Mouse (Mus musculus): ENCODE data around the gene Eef1a2. TPM values are rescaled to one million over a fixed set of nuclear protein-coding genes. Genes with fewer than 3 reads are reported as not detected.

The Eef1a2 gene
- polyA plus RNA-seq (2015; fragmentation: Nextera tagmentation; extraction: Ambion mirVana) = not detected in 2 replicates

DNA sequence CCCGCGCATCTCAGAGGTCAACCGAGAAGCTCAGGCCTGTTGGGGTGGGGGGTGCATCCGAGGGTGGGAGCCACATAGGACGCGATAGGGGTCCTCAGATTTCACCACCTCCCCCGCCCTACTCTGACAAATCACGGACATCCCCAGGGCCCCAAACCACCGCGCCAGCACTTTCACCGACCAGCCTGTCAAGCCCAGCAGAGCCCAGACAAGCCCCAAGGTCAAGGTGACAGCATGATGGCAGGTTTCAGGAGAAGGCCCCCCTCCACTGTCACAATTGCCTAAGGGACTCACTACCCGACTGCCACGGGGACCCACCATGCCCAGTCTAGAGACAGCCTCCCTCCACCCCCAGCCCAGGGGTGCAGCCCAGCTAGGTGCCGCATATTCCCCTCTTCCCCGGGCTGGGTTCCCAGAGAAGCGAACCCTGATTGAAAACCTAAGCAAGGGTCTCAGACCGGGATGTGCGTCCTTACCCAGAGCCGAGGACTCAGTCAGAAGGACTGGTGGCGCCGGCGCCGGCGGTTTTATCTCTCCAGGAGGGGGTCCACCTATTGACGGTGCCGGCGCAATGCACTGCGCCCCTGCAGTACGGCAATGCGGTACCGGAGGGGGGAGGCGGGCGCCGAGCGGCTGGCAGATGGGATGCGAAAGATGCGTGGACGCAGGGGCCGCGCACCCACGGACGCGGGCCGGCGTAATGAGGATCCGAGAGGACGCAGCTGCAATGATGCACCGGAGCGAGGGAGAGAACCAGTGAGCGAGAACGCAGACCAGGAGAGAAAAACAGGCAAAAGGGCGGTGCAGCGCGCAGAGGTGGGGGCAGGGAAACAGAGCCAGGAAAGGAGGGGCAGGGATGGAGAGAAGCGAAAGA is at the start of gene Eef1a2:
Gene Eef1a2 (minus strand): TSS at position 767 of the 874 bp plus-strand sequence.
- no peak for ATAC-seq (ENCODE audit: low read depth)
- no peaks in the 10 kb centered on the region for H3K9me3 ChIP-seq (replicated peaks; ENCODE audit: control insufficient read depth, low read length)
- 5% methylated on average over 55 of the region's 55 CpGs for WGBS (ENCODE audit: insufficient replicate concordance)
- H3K27me3 ChIP-seq (ENCODE audit: control insufficient read depth, insufficient read depth, low read depth, low read length) = peaks cover 21% of the 10 kb centered on the region
- no peak within 1 kb of the TSS for H3K4me3 ChIP-seq (ENCODE audit: low read depth, low read length)
- no peak within 1 kb of the TSS for H3K9ac ChIP-seq (ENCODE audit: low read depth, low read length)
- no peak within 1 kb of the TSS for H3K27ac ChIP-seq (ENCODE audit: low read length)
- no peaks in the 10 kb centered on the region for H3K4me1 ChIP-seq (ENCODE audit: control insufficient read depth, low read depth, low read length)
- H3K36me3 ChIP-seq (ENCODE audit: control insufficient read depth, insufficient read depth) = no peaks in the 10 kb centered on the region
- no peak within 1 kb of the TSS for H3K4me2 ChIP-seq (ENCODE audit: low read depth, low read length)

DNA sequence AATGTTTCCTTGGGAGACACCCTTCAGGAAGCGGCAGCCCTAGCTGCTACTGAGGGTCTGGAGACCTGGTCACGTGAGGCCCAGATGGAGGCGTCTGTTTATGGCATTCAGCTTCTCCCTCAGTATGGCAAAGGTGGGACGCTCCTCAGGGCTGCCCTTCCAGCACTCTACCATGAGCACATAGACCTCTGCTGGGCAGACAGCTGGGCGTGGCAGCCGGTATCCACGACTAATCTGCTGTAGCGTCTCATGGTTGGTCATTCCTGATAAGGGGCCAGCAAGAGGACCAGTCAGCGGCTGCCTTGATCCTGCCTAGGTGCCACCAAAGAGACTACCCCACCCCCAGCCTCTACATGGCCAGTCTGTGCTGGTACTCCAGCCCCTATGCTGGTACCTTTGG is 49.3 kb upstream of the Eef1a2 start:
- H3K9me3 ChIP-seq (replicated peaks; ENCODE audit: control insufficient read depth, low read length) = no peaks in the 10 kb centered on the region
- H3K4me1 ChIP-seq (ENCODE audit: control insufficient read depth, low read depth, low read length) = peaks cover 36% of the 10 kb centered on the region
- H3K9ac ChIP-seq (ENCODE audit: low read depth, low read length) = peak overlapping the region; percentile 61
- no peaks in the 10 kb centered on the region for H3K36me3 ChIP-seq (ENCODE audit: control insufficient read depth, insufficient read depth)
- peak; percentile 97 for ATAC-seq (ENCODE audit: low read depth)
- peak overlapping the region; percentile 82 for H3K4me2 ChIP-seq (ENCODE audit: low read depth, low read length)
- H3K4me3 ChIP-seq (ENCODE audit: low read depth, low read length) = peak overlapping the region; percentile 50
- H3K27me3 ChIP-seq (ENCODE audit: control insufficient read depth, insufficient read depth, low read depth, low read length) = peaks cover 11% of the 10 kb centered on the region
- WGBS (ENCODE audit: insufficient replicate concordance) = 22% methylated on average over 9 of the region's 9 CpGs
- peak overlapping the region; percentile 91 for H3K27ac ChIP-seq (ENCODE audit: low read length)

DNA sequence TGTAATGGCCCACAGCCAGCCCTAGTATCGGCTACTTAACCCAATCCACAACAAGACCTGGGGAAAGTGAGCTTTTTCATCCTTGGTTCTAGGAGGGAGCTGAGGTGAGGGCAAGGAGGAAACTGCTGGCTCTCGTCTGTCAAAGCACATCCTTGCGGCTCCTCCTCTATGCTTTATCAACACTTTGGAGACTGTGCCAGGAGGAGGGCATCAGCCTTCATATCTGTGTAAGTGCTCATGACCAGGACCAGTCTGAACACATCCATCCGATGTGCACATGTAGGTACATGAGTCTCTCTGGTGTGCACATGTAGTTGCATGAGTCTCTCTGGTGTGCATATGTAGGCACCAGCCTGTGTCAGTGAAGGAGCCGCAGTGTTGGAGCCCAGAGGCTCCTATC is 48.9 kb upstream of the Eef1a2 start:
- H3K36me3 ChIP-seq (ENCODE audit: control insufficient read depth, insufficient read depth) = no peaks in the 10 kb centered on the region
- H3K27ac ChIP-seq (ENCODE audit: low read length) = peak overlapping the region; percentile 91
- peaks cover 7% of the 10 kb centered on the region for H3K27me3 ChIP-seq (ENCODE audit: control insufficient read depth, insufficient read depth, low read depth, low read length)
- H3K4me1 ChIP-seq (ENCODE audit: control insufficient read depth, low read depth, low read length) = peaks cover 36% of the 10 kb centered on the region
- H3K9ac ChIP-seq (ENCODE audit: low read depth, low read length) = peak overlapping the region; percentile 61
- peak; percentile 81 for ATAC-seq (ENCODE audit: low read depth)
- 51% methylated on average over 5 of the region's 5 CpGs for WGBS (ENCODE audit: insufficient replicate concordance)
- H3K9me3 ChIP-seq (replicated peaks; ENCODE audit: control insufficient read depth, low read length) = no peaks in the 10 kb centered on the region
- peak overlapping the region; percentile 82 for H3K4me2 ChIP-seq (ENCODE audit: low read depth, low read length)
- H3K4me3 ChIP-seq (ENCODE audit: low read depth, low read length) = peak overlapping the region; percentile 50

DNA sequence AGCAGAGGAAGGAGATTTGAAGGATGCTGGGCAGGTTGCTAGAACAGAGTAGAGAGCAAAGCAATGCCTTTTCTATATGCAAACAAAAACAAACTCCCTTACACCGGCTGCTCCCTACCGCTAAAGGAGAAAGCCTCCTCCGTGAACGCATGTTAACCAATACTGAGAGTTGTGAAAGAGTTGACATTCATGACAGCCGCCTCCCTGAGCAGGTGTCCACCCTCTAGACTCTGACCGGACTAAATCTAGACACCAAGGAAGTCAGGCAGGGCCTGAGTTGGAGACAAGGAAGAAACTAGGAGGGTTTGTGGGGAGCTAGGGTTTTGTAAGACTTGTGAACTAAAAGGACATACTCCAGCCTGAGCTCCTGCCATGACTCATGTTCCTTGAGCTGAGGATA is 46.1 kb upstream of the Eef1a2 start:
- Histone ChIP-seq H3K9me3 (replicated peaks; ENCODE audit: control insufficient read depth, low read length) (no peaks in the 10 kb centered on the region), H3K4me1 (ENCODE audit: control insufficient read depth, low read depth, low read length) (peaks cover 36% of the 10 kb centered on the region), H3K27me3 (ENCODE audit: control insufficient read depth, insufficient read depth, low read depth, low read length) (no peaks in the 10 kb centered on the region; the same call in 1 of the 2 replicates), H3K36me3 (ENCODE audit: control insufficient read depth, insufficient read depth) (no peaks in the 10 kb centered on the region), H3K9ac (ENCODE audit: low read depth, low read length) (no peak overlapping the region), H3K27ac (ENCODE audit: low read length) (no peak overlapping the region), H3K4me2 (ENCODE audit: low read depth, low read length) (no peak overlapping the region), H3K4me3 (ENCODE audit: low read depth, low read length) (no peak overlapping the region)
- WGBS (ENCODE audit: insufficient replicate concordance) = 55% methylated on average over 6 of the region's 6 CpGs
- no peak for ATAC-seq (ENCODE audit: low read depth)

DNA sequence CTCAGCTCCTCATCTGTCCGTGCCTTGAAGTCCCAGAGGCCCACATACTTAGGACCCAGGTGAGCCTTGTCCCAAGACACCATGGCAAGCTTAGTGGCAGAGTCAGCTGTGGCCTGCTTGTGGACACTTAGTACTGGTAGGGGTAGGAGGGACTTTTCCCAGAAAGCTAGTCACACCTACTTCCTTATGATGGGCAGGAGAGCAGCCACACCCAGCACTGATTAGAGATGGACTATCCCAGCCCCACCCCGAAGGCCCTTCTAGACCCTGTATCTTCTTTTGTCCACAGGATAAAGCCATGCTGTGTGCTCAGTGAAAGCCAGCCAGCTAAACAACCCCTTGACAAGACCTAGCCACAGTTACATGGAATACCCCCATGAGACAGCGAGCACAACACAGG is 45.6 kb upstream of the Eef1a2 start, which contains the start of gene Ptk6:
Gene Ptk6 (minus strand): TSS at position 368 of the 400 bp plus-strand sequence.
- no peak within 1 kb of the TSS for H3K27ac ChIP-seq (ENCODE audit: low read length)
- H3K9me3 ChIP-seq (replicated peaks; ENCODE audit: control insufficient read depth, low read length) = no peaks in the 10 kb centered on the region
- no peak within 1 kb of the TSS for H3K4me2 ChIP-seq (ENCODE audit: low read depth, low read length)
- no peak within 1 kb of the TSS for H3K9ac ChIP-seq (ENCODE audit: low read depth, low read length)
- no peak for ATAC-seq (ENCODE audit: low read depth)
- H3K36me3 ChIP-seq (ENCODE audit: control insufficient read depth, insufficient read depth) = no peaks in the 10 kb centered on the region
- no peaks in the 10 kb centered on the region; the same call in 1 of the 2 replicates for H3K27me3 ChIP-seq (ENCODE audit: control insufficient read depth, insufficient read depth, low read depth, low read length)
- peaks cover 36% of the 10 kb centered on the region for H3K4me1 ChIP-seq (ENCODE audit: control insufficient read depth, low read depth, low read length)
- no peak within 1 kb of the TSS for H3K4me3 ChIP-seq (ENCODE audit: low read depth, low read length)
- WGBS (ENCODE audit: insufficient replicate concordance) = 80% methylated on average over 3 of the region's 3 CpGs

DNA sequence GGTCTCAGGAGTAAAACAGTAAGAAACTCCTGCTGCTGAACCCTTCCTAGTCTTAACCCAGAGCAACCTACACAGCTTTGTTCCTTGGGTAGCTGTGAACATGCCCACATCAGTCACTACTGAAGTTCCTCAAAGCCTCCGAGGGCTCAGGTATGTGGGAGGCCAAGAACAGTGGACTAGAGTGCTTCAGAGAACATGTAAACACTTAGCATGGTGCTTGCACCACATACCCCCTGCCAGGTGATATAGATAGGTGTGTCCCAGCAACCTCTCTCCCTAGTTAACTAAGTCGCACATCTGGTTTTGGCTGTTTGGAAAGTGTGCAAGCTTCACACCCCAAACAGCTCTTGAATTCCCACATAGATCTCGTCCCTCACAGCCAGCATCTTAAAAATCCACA is 44.8 kb upstream of the Eef1a2 start:
- WGBS (ENCODE audit: insufficient replicate concordance) = 47% methylated on average over 3 of the region's 3 CpGs

DNA sequence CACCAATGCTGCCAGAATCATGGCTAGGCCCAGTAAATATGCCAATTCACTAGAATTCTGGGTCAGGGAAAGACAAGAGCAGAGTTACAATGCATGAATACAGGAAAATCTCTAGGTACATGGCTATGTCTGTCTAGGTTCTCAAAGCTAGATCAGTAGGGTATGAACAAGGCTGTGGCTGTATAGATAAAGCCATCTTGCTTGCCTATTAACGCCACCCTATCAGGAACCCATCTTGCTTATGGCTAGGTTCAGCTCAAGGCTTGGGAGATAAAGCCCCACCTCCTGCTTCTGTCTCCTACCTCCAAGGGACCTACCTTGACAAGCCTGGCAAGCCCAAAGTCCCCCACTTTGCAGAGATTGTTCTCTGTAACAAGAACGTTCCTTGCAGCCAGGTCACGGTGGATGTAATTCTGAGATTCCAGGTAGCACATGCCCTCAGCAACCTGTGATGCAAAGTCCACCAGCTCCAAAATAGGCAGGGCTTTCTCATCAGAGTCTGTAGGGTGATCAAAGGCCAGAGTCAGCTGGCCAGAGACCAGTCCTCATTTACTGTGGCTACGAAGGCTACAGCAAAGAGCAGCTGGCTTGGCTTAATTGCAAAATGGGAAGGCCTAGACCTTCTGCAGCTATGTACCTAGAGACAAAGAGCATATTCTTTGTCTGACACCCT is 40.0 kb upstream of the Eef1a2 start:
- Histone ChIP-seq H3K27ac (ENCODE audit: low read length) (no peak overlapping the region), H3K4me2 (ENCODE audit: low read depth, low read length) (0 out of 2 replicates have a peak overlapping the region, but pooled peaks have one; percentile 8), H3K9ac (ENCODE audit: low read depth, low read length) (no peak overlapping the region), H3K36me3 (ENCODE audit: control insufficient read depth, insufficient read depth) (no peaks in the 10 kb centered on the region), H3K4me1 (ENCODE audit: control insufficient read depth, low read depth, low read length) (peaks cover 16% of the 10 kb centered on the region), H3K4me3 (ENCODE audit: low read depth, low read length) (no peak overlapping the region), H3K27me3 (ENCODE audit: control insufficient read depth, insufficient read depth, low read depth, low read length) (peaks cover 4% of the 10 kb centered on the region; the same call in 1 of the 2 replicates), H3K9me3 (replicated peaks; ENCODE audit: control insufficient read depth, low read length) (no peaks in the 10 kb centered on the region)
- 51% methylated on average over 4 of the region's 4 CpGs for WGBS (ENCODE audit: insufficient replicate concordance)
- ATAC-seq (ENCODE audit: low read depth) = peak; percentile 68

More for the DNA sequence above, 44.8 kb upstream of the Eef1a2 start:
- Histone ChIP-seq H3K4me3 (ENCODE audit: low read depth, low read length) (no peak overlapping the region), H3K9me3 (replicated peaks; ENCODE audit: control insufficient read depth, low read length) (no peaks in the 10 kb centered on the region), H3K4me2 (ENCODE audit: low read depth, low read length) (no peak overlapping the region), H3K4me1 (ENCODE audit: control insufficient read depth, low read depth, low read length) (peaks cover 36% of the 10 kb centered on the region), H3K27me3 (ENCODE audit: control insufficient read depth, insufficient read depth, low read depth, low read length) (no peaks in the 10 kb centered on the region; the same call in 1 of the 2 replicates), H3K9ac (ENCODE audit: low read depth, low read length) (no peak overlapping the region), H3K27ac (ENCODE audit: low read length) (no peak overlapping the region), H3K36me3 (ENCODE audit: control insufficient read depth, insufficient read depth) (no peaks in the 10 kb centered on the region)
- no peak for ATAC-seq (ENCODE audit: low read depth)

DNA sequence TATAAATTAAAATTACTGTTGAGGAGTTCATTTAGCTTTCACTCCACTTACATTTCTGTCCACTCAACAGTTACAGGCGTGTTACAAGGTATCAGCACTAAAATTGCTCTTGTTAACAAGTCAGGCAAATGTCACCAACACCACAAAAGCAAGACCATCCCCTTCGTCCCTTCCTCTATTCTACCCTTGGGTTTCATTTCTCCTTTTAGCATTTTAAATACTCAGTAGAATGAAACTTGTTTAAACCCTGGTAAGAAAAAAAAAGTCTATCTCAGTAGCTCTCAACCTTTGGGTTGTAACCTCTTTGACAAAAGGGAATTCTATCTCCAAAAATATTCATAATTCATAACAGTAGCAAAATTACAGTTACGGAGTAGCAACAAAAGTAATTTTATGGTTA is 36.2 kb upstream of the Eef1a2 start:
- 41% methylated on average over 3 of the region's 3 CpGs for WGBS (ENCODE audit: insufficient replicate concordance)
- no peak overlapping the region for H3K27ac ChIP-seq (ENCODE audit: low read length)

More for the DNA sequence above, 36.2 kb upstream of the Eef1a2 start:
- H3K36me3 ChIP-seq (ENCODE audit: control insufficient read depth, insufficient read depth) = no peaks in the 10 kb centered on the region
- H3K4me3 ChIP-seq (ENCODE audit: low read depth, low read length) = no peak overlapping the region
- no peaks in the 10 kb centered on the region for H3K9me3 ChIP-seq (replicated peaks; ENCODE audit: control insufficient read depth, low read length)
- H3K4me1 ChIP-seq (ENCODE audit: control insufficient read depth, low read depth, low read length) = peaks cover 28% of the 10 kb centered on the region
- H3K27me3 ChIP-seq (ENCODE audit: control insufficient read depth, insufficient read depth, low read depth, low read length) = peaks cover 4% of the 10 kb centered on the region; the same call in 1 of the 2 replicates
- H3K4me2 ChIP-seq (ENCODE audit: low read depth, low read length) = no peak overlapping the region
- ATAC-seq (ENCODE audit: low read depth) = no peak
- H3K9ac ChIP-seq (ENCODE audit: low read depth, low read length) = no peak overlapping the region

Data from liver, embryonic 16.5 days (tissue).